Mouse (Mus musculus) MEL (cell line): ENCODE results near the gene Ankrd66. TPM values are rescaled to one million over a fixed set of nuclear protein-coding genes. Genes with fewer than 3 reads are reported as not detected.

Experiments
- DNase-seq: peaks from one replicate; pipeline ENCODE4 v3.0.0; 2011; ENCODE audit warnings: low read depth, low spot score
- H3K27ac ChIP-seq: 2 replicates; pipeline ENCODE4 v1.5.1; 2012; ENCODE audit warnings: low read depth, mild to moderate bottlenecking, control low read depth, low read length, moderate library complexity; ENCODE audit not compliant: control insufficient read depth
- H3K27me3 ChIP-seq, 2 experiments: fragments of 150-350 bp in 1 of 2; sonication (generic) in 1 of 2; 2 replicates each; pipeline ENCODE4 v1.6.1; 2012; ENCODE audit warnings: low read length in 2 of 2, mild to moderate bottlenecking in 2 of 2, improper control_type of control experiment in 1 of 2, moderate library complexity in 1 of 2; ENCODE audit not compliant: insufficient read depth in 2 of 2, control insufficient read depth in 1 of 2
- H3K36me3 ChIP-seq, 2 experiments: 2 replicates each; pipeline ENCODE4 v1.6.1; 2012 to 2014; ENCODE audit warnings: low read length in 2 of 2, improper control_type of control experiment in 1 of 2, inconsistent platforms in 1 of 2, mild to moderate bottlenecking in 1 of 2; ENCODE audit not compliant: insufficient read depth in 2 of 2, control insufficient read depth in 1 of 2
- H3K4me1 ChIP-seq, 2 experiments: fragments of 150-350 bp in 1 of 2; sonication (generic) in 1 of 2; 2 replicates each; pipeline ENCODE4 v1.6.1; 2012; ENCODE audit warnings: low read length in 2 of 2, improper control_type of control experiment in 1 of 2, mild to moderate bottlenecking in 1 of 2; ENCODE audit not compliant: insufficient read depth in 2 of 2, control insufficient read depth in 1 of 2
- H3K4me3 ChIP-seq, 2 experiments: fragments of 150-350 bp in 1 of 2; sonication (generic) in 1 of 2; 2 replicates each; pipeline ENCODE4 v1.5.1; 2012; ENCODE audit warnings: low read depth in 2 of 2, low read length in 2 of 2, mild to moderate bottlenecking in 2 of 2, moderate library complexity in 2 of 2, control low read depth in 1 of 2, improper control_type of control experiment in 1 of 2; ENCODE audit not compliant: control insufficient read depth in 1 of 2, insufficient read depth in 1 of 2
- H3K79me2 ChIP-seq: 2 replicates; pipeline ENCODE4 v1.6.1; 2012; ENCODE audit warnings: mild to moderate bottlenecking, low read length, moderate library complexity; ENCODE audit not compliant: control insufficient read depth, poor library complexity, insufficient read depth
- H3K9ac ChIP-seq: 2 replicates; pipeline ENCODE4 v1.6.1; 2012; ENCODE audit warnings: low read depth, mild to moderate bottlenecking, control low read depth, low read length, moderate library complexity; ENCODE audit not compliant: control insufficient read depth, poor library complexity, severe bottlenecking
- H3K9me3 ChIP-seq: fragments of 150-350 bp; sonication (generic); replicated peaks from 2 replicates; pipeline ENCODE4 v1.6.1; 2012; ENCODE audit warnings: mild to moderate bottlenecking, low read length, improper control_type of control experiment, moderate library complexity; ENCODE audit not compliant: insufficient read depth
- CHD1 ChIP-seq: IDR thresholded peaks from 2 replicates; pipeline ENCODE4 v1.6.1; 2012; ENCODE audit warnings: low read depth, mild to moderate bottlenecking, inconsistent platforms, low read length, improper control_type of control experiment
- CTCF ChIP-seq, 3 experiments: IDR thresholded peaks in 2 of 3; conservative IDR thresholded peaks in 1 of 3; 2 replicates each; pipeline ENCODE4 v1.5.1; 2011 to 2012; ENCODE audit warnings: low read length in 3 of 3, low read depth in 2 of 3, mild to moderate bottlenecking in 2 of 3, improper control_type of control experiment in 1 of 3, inconsistent platforms in 1 of 3, mixed read lengths in 1 of 3, moderate library complexity in 1 of 3; ENCODE audit not compliant: control insufficient read depth in 1 of 3, insufficient read depth in 1 of 3, poor library complexity in 1 of 3, severe bottlenecking in 1 of 3
- E2F4 ChIP-seq: IDR thresholded peaks from 2 replicates; pipeline ENCODE4 v1.6.1; 2011; ENCODE audit warnings: low read depth, low read length, improper control_type of control experiment, borderline replicate concordance
- GABPA ChIP-seq: IDR thresholded peaks from 2 replicates; pipeline ENCODE4 v1.6.1; 2012; ENCODE audit warnings: low read depth, mild to moderate bottlenecking, inconsistent platforms, low read length, improper control_type of control experiment, moderate library complexity
- MAFK ChIP-seq: IDR thresholded peaks from 2 replicates; pipeline ENCODE4 v1.6.1; 2011; ENCODE audit warnings: low read depth, mild to moderate bottlenecking, low read length, improper control_type of control experiment, borderline replicate concordance
- MEF2A ChIP-seq: IDR thresholded peaks from 2 replicates; pipeline ENCODE4 v1.6.1; 2014; ENCODE audit warnings: low read depth, mild to moderate bottlenecking, inconsistent platforms, low read length, improper control_type of control experiment; ENCODE audit not compliant: poor library complexity, insufficient replicate concordance, severe bottlenecking; ENCODE audit errors: extremely low read depth
- MXI1 ChIP-seq: IDR thresholded peaks from 2 replicates; pipeline ENCODE4 v1.6.1; 2011; ENCODE audit warnings: mild to moderate bottlenecking, low read depth, low read length, improper control_type of control experiment
- POLR2A ChIP-seq, 2 experiments: IDR thresholded peaks; 2 replicates each; pipeline ENCODE4 v1.6.1; 2011 to 2012; ENCODE audit warnings: low read length in 2 of 2, mild to moderate bottlenecking in 2 of 2, control low read depth in 1 of 2, improper control_type of control experiment in 1 of 2, low read depth in 1 of 2, moderate library complexity in 1 of 2; ENCODE audit not compliant: control insufficient read depth in 1 of 2, insufficient read depth in 1 of 2, poor library complexity in 1 of 2
- POLR2AphosphoS5 ChIP-seq: IDR thresholded peaks from 2 replicates; pipeline ENCODE4 v1.6.1; 2012; ENCODE audit warnings: low read depth, borderline replicate concordance, mild to moderate bottlenecking, inconsistent platforms, low read length, moderate library complexity, mixed read lengths
- RCOR1 ChIP-seq: IDR thresholded peaks from 2 replicates; pipeline ENCODE4 v1.6.1; 2012; ENCODE audit warnings: low read depth, mild to moderate bottlenecking, inconsistent platforms, low read length, improper control_type of control experiment
- SIN3A ChIP-seq: IDR thresholded peaks from 2 replicates; pipeline ENCODE4 v1.6.1; 2012; ENCODE audit warnings: low read length, improper control_type of control experiment, inconsistent platforms
- SMC3 ChIP-seq: IDR thresholded peaks from 2 replicates; pipeline ENCODE4 v1.6.1; 2011; ENCODE audit warnings: low read depth, low read length, improper control_type of control experiment
- USF1 ChIP-seq: IDR thresholded peaks from 2 replicates; pipeline ENCODE4 v1.6.1; 2014; ENCODE audit warnings: low read depth, mild to moderate bottlenecking, inconsistent platforms, low read length, improper control_type of control experiment, moderate library complexity
- ZNF384 ChIP-seq: IDR thresholded peaks from 2 replicates; pipeline ENCODE4 v1.6.1; 2012; ENCODE audit warnings: low read depth, mild to moderate bottlenecking, inconsistent platforms, low read length, improper control_type of control experiment
- polyA plus RNA-seq, 2 experiments: library from polyadenylated mRNA; stranded (reverse) in 1 of 2; unstranded in 1 of 2; fragments of >175 nt in 1 of 2; fragments of >200 nt in 1 of 2; gene quantifications; 2 replicates each; pipeline versions ENCODE4 v1.2.1 to v1.2.4; 2012; ENCODE audit warnings: low replicate concordance in 2 of 2, low read depth in 1 of 2; ENCODE audit not compliant: insufficient read length in 2 of 2, insufficient read depth in 1 of 2, missing spikeins in 1 of 2
- total RNA-seq: library from RNA; depleted of rRNA; stranded (reverse); fragments of 300-350 nt; gene quantifications from 2 replicates; pipeline ENCODE4 v1.2.3, GENCODE M21; 2012

The Ankrd66 gene
- total and polyA plus RNA-seq, 3 experiments: not detected

GRCm38 (mm10) chr17:43518644-43519409 lies 24.6 kb downstream of the Ankrd66 start:
- Histone ChIP-seq H3K4me3 (no peak overlapping the region), H3K79me2 (no peaks in the 10 kb centered on the region), H3K36me3 (no peaks in the 10 kb centered on the region), H3K27ac (no peak overlapping the region), H3K9ac (no peak overlapping the region), H3K4me1 (no peaks in the 10 kb centered on the region), H3K27me3 (no peaks in the 10 kb centered on the region), H3K9me3 (no peaks in the 10 kb centered on the region)
- peak; percentile 2 for DNase-seq
- peak in 2 of 3 experiments; percentile 2 to 7; a peak in 1 of 6 replicates for TF ChIP-seq CTCF (IDR thresholded peaks at IDR 0.05 in 2 of 3, conservative IDR thresholded peaks at IDR 0.05 in 1 of 3; ENCODE audit: control insufficient read depth in 1 of 3, insufficient read depth in 1 of 3, low read depth in 2 of 3, low read length in 3 of 3, poor library complexity in 1 of 3, severe bottlenecking in 1 of 3)
- TF ChIP-seq USF1: no peak

- TF ChIP-seq CHD1 (no peak), ZNF384 (no peak), E2F4 (no peak), POLR2AphosphoS5 (no peak), SMC3 (no peak), SIN3A (no peak), GABPA (no peak)
- TF ChIP-seq, all 39 proteins: peak for 0
- DNase-seq: no peak
- H3K27me3 ChIP-seq: no peaks in the 10 kb centered on the region
Observed at GRCm38 (mm10) chr17:43510782-43511181, 32.7 kb downstream of the Ankrd66 start.

GRCm38 (mm10) chr17:43504594-43504934 lies 38.9 kb downstream of the Ankrd66 start:
- no peak overlapping the region for H3K9ac ChIP-seq
- no peaks in the 10 kb centered on the region for H3K4me1 ChIP-seq
- TF ChIP-seq MXI1: no peak
- TF ChIP-seq RCOR1: no peak
- no peak for TF ChIP-seq POLR2A (IDR thresholded peaks at IDR 0.05; ENCODE audit: control insufficient read depth in 1 of 2, insufficient read depth in 1 of 2, low read depth in 1 of 2, low read length in 2 of 2, poor library complexity in 1 of 2)
- no peak for TF ChIP-seq MEF2A
- no peak for TF ChIP-seq MAFK
- H3K36me3 ChIP-seq: no peaks in the 10 kb centered on the region
- H3K27ac ChIP-seq: no peak overlapping the region
- H3K27me3 ChIP-seq: no peaks in the 10 kb centered on the region
- no peak for DNase-seq
- no peaks in the 10 kb centered on the region for H3K79me2 ChIP-seq
- H3K4me3 ChIP-seq: no peak overlapping the region
- H3K9me3 ChIP-seq: no peaks in the 10 kb centered on the region

More at GRCm38 (mm10) chr17:43510782-43511181, 32.7 kb downstream of the Ankrd66 start:
- no peaks in the 10 kb centered on the region for H3K4me1 ChIP-seq
- no peaks in the 10 kb centered on the region for H3K9me3 ChIP-seq
- no peak overlapping the region for H3K4me3 ChIP-seq
- no peak overlapping the region for H3K9ac ChIP-seq
- H3K79me2 ChIP-seq: no peaks in the 10 kb centered on the region
- H3K27ac ChIP-seq: no peak overlapping the region
- no peaks in the 10 kb centered on the region for H3K36me3 ChIP-seq
